In genomic region chr5:111418202-111419120, GRCm38 (mm10) we compare ENCODE assay signal across 10 mouse cellular contexts. TPM values are rescaled to one million over a fixed set of nuclear protein-coding genes. Genes with fewer than 3 reads are reported as not detected.
DNase-seq lines count a peak whose midpoint lies in the region; ATAC-seq lines count a peak whose summit lies in the region.
"Had no signal": no experiment of that assay in that cellular context is flagged by ENCODE, and none has a peak within 500 bp of the region (broad histone marks: within the 10 kb centered on the region; RNA-seq: fewer than 3 reads in every experiment).

No protein-coding gene starts in this region.

- no peak overlapping the region for H3K27ac ChIP-seq in brown adipose tissue, adult 24 weeks (replicated peaks; ENCODE audit: low read depth, low read length)
- H3K27ac ChIP-seq in heart, embryonic 14.5 days (replicated peaks in 1 of 2; ENCODE audit: control insufficient read depth in 1 of 2, insufficient read depth in 1 of 2, low read depth in 2 of 2, low read length in 2 of 2) = no peak overlapping the region
- peak overlapping the region; percentile 97 for H3K27ac ChIP-seq in limb, embryonic 10.5 days
- 0 out of 2 replicates have a peak overlapping the region, but pooled peaks have one; percentile 90 for H3K27ac ChIP-seq in neural tube, embryonic 12.5 days

- ATAC-seq in heart, embryonic 14.5 days (ENCODE audit: insufficient number of reproducible peaks, insufficient read depth, low FRiP score, low read depth) = no peak
- ATAC-seq in neural tube, embryonic 12.5 days (ENCODE audit: low FRiP score, low read depth) = no peak

- peaks cover 6% of the 10 kb centered on the region; the same call in 1 of the 2 replicates for H3K4me1 ChIP-seq in brown adipose tissue, adult 24 weeks (ENCODE audit: control insufficient read depth, insufficient read depth, insufficient read length, low read length)
- H3K4me1 ChIP-seq in heart, embryonic 14.5 days (ENCODE audit: control insufficient read depth in 2 of 2, insufficient read depth in 2 of 2, low read length in 2 of 2) = peaks cover 29 to 44% of the 10 kb centered on the region in 2 experiments
- peaks cover 85% of the 10 kb centered on the region for H3K4me1 ChIP-seq in limb, embryonic 10.5 days
- H3K4me1 ChIP-seq in neural tube, embryonic 12.5 days = peaks cover 79% of the 10 kb centered on the region

- H3K27me3 ChIP-seq in heart, embryonic 14.5 days (ENCODE audit: control insufficient read depth, insufficient read depth, low read length) = peaks cover 21% of the 10 kb centered on the region
- peaks cover 81% of the 10 kb centered on the region for H3K27me3 ChIP-seq in limb, embryonic 10.5 days (ENCODE audit: low read depth, poor library complexity, severe bottlenecking)
- H3K27me3 ChIP-seq in neural tube, embryonic 12.5 days (replicated peaks) = 0 out of 2 replicates have a peak, but pooled peaks cover 4% of the 10 kb centered on the region
- H3K27me3 ChIP-seq: CH12.LX had no signal

- peak; percentile 19 for DNase-seq in kidney, adult 9 months
- DNase-seq in kidney, adult 18-20 months = no peak
- DNase-seq in limb, embryonic 10.5 days (ENCODE audit: low spot score) = peak; percentile 73
- DNase-seq in spleen, adult 12 weeks (ENCODE audit: low spot score) = no peak
- DNase-seq in left cerebral cortex, adult 18-20 months (ENCODE audit: low spot score in 2 of 2) = no peak

- no peaks in the 10 kb centered on the region for H3K9me3 ChIP-seq in heart, embryonic 14.5 days (ENCODE audit: control insufficient read depth, low read length)
- H3K9me3 ChIP-seq in limb, embryonic 10.5 days (replicated peaks) = no peaks in the 10 kb centered on the region
- H3K9me3 ChIP-seq in neural tube, embryonic 12.5 days = no peaks in the 10 kb centered on the region

- peaks cover 28% of the 10 kb centered on the region for H3K36me3 ChIP-seq in heart, embryonic 14.5 days (ENCODE audit: control insufficient read depth, insufficient read depth, low read length)
- H3K36me3 ChIP-seq in limb, embryonic 10.5 days = peaks cover 30% of the 10 kb centered on the region
- peaks cover 33% of the 10 kb centered on the region for H3K36me3 ChIP-seq in neural tube, embryonic 12.5 days

- H3K4me3 ChIP-seq in brown adipose tissue, adult 24 weeks (ENCODE audit: insufficient read depth, low read depth, low read length) = peak overlapping the region; percentile 90
- peak overlapping the region; percentile 51 to 89 for H3K4me3 ChIP-seq in heart, embryonic 14.5 days (ENCODE audit: control insufficient read depth in 1 of 2, insufficient read depth in 1 of 2, low read depth in 1 of 2, low read length in 2 of 2)
- H3K4me3 ChIP-seq in limb, embryonic 10.5 days = peak overlapping the region; percentile 78
- peak overlapping the region; percentile 95 for H3K4me3 ChIP-seq in neural tube, embryonic 12.5 days
- H3K4me3 ChIP-seq: myocyte had no signal

- H3K9ac ChIP-seq in heart, embryonic 14.5 days (ENCODE audit: low read length) = peak overlapping the region; percentile 84
- peak overlapping the region; percentile 97 for H3K9ac ChIP-seq in neural tube, embryonic 12.5 days

- 2% methylated on average over 63 of the region's 63 CpGs for WGBS in heart, embryonic 14.5 days
- WGBS in limb, embryonic 10.5 days = 2% methylated on average over 63 of the region's 63 CpGs
- WGBS in neural tube, embryonic 12.5 days = under 1% methylated on average over 63 of the region's 63 CpGs

- peak overlapping the region; percentile 98 for H3K4me2 ChIP-seq in heart, embryonic 14.5 days (ENCODE audit: low read length)
- H3K4me2 ChIP-seq in neural tube, embryonic 12.5 days (replicated peaks) = peak overlapping the region; percentile 98

RNA-seq across cellular contexts. Expression of gene Mn1, which starts 1.3 kb away (rescaled TPM):
- 1.2 and 2.6 TPM in 2 replicates for polyA plus RNA-seq in brown adipose tissue, adult 24 weeks (2012; ENCODE audit: insufficient read depth, insufficient read length, missing spikeins)
- polyA plus RNA-seq in heart, embryonic 14.5 days (2014; fragmentation: Nextera tagmentation; extraction: Ambion mirVana) = 5.6 and 6.9 TPM in 2 replicates
- 7.4 and 13.1 TPM in 2 replicates for polyA plus RNA-seq in limb, embryonic 10.5 days (2016; fragmentation: Nextera tagmentation; extraction: Ambion mirVana)
- 25.8 and 29.9 TPM in 2 replicates for polyA plus RNA-seq in neural tube, embryonic 12.5 days (2016; fragmentation: Nextera tagmentation; extraction: Ambion mirVana)
- 10 to 100 TPM; 65.8 to 70.9 TPM for total RNA-seq in left cerebral cortex, adult 18-20 months (2021)
- total RNA-seq: CH12.LX had no signal

Comparison
In these comparisons a context has a peak if more than half of its experiments do, and no peak if none do; other contexts are left out.
1. DNase-seq: peak in kidney, adult 9 months (single experiment) and limb, embryonic 10.5 days (single experiment); none in kidney, adult 18-20 months (single experiment), spleen, adult 12 weeks (single experiment) and left cerebral cortex, adult 18-20 months (0 of 2).
2. H3K27ac ChIP-seq: peak in limb, embryonic 10.5 days (single experiment) and neural tube, embryonic 12.5 days (single experiment); none in brown adipose tissue, adult 24 weeks (single experiment) and heart, embryonic 14.5 days (0 of 2).
3. Peak in every context shown above with its lines, with median percentiles within 50 percentile points of each other: H3K4me3 ChIP-seq.